29 mouse cellular contexts compared by ENCODE assay signal in the genomic region with DNA sequence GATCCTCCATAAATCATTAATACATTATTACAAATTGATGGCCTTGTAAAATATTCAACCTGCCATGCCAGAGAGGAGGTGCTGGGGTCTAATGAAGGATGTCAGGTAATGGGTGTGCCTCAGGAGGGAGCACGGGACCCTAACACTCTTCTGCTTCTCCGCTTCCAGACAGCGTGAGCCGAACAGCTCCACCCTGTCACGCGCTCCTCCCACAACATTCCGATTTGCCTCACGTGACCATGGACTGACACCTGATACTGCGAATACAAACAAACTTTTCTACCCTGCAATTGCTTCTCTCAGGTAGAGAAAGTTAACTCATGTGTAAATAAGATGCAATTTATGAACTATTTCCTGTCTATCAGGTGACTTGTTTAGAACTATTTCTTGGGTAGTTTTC. TPM values are rescaled to one million over a fixed set of nuclear protein-coding genes. Genes with fewer than 3 reads are reported as not detected.
DNase-seq lines count a peak whose midpoint lies in the region; ATAC-seq and TF ChIP-seq lines count a peak whose summit lies in the region.
"Had no signal": no experiment of that assay in that cellular context is flagged by ENCODE, and none has a peak within 500 bp of the region (broad histone marks: within the 10 kb centered on the region; RNA-seq: fewer than 3 reads in every experiment).

No protein-coding gene starts in this region.

- no peak overlapping the region for H3K9ac ChIP-seq in kidney, postnatal 0 days (ENCODE audit: low read depth, low read length)
- no peak overlapping the region for H3K9ac ChIP-seq in embryonic facial prominence, embryonic 14.5 days (ENCODE audit: low read depth, low read length)
- H3K9ac ChIP-seq in midbrain, embryonic 13.5 days (replicated peaks): no peak overlapping the region
- H3K9ac ChIP-seq: embryonic facial prominence, embryonic 12.5 days; forebrain, embryonic 15.5 days; hindbrain, embryonic 14.5 days; liver, embryonic 12.5 days; liver, postnatal 0 days; neural tube, embryonic 12.5 days had no signal

- no peak for TF ChIP-seq CTCF in kidney, postnatal 0 days (IDR thresholded peaks at IDR 0.05; ENCODE audit: low read depth)

- H3K27ac ChIP-seq in kidney, postnatal 0 days: no peak overlapping the region
- no peak overlapping the region for H3K27ac ChIP-seq in embryonic facial prominence, embryonic 14.5 days (replicated peaks; ENCODE audit: low read depth, low read length)
- H3K27ac ChIP-seq in midbrain, embryonic 13.5 days: no peak overlapping the region
- H3K27ac ChIP-seq: embryonic facial prominence, embryonic 12.5 days; forebrain, embryonic 10.5 days; forebrain, embryonic 15.5 days; gastrocnemius, adult 2 months; hindbrain, embryonic 14.5 days; layer of hippocampus, adult 2 months; liver, embryonic 12.5 days; macrophage; neural tube, embryonic 12.5 days had no signal

- peak; percentile 29 for DNase-seq in embryo, embryonic 10 days (ENCODE audit: low spot score)
- no peak for DNase-seq in embryo, embryonic 11 days
- peak; percentile 34 for DNase-seq in kidney, postnatal 0 days (ENCODE audit: low spot score)
- no peak for DNase-seq in kidney, adult 8-10 months
- peak; percentile 81 for DNase-seq in R1 (ENCODE audit: low read depth, low spot score)
- peak; percentile 24 for DNase-seq in embryonic facial prominence, embryonic 14.5 days (ENCODE audit: low spot score)
- DNase-seq in heart, postnatal 36 days: no peak
- DNase-seq: adrenal gland, postnatal 10 days; cerebellum, adult 9-10 months; cerebellum, postnatal 36 days; gastrocnemius, adult 2 months; gastrocnemius, postnatal 36 days; heart, adult 18-20 months; kidney, adult 18-20 months; kidney, postnatal 25 days; left cerebral cortex, postnatal 4 days; liver, postnatal 0 days; thymus, postnatal 14 days had no signal

- intact Hi-C loops in heart, postnatal 36 days (cut with DNase I): no loop called here

- no peaks in the 10 kb centered on the region for H3K9me3 ChIP-seq in kidney, postnatal 0 days (replicated peaks; ENCODE audit: low read length)
- H3K9me3 ChIP-seq in embryonic facial prominence, embryonic 14.5 days (ENCODE audit: control insufficient read depth, low read length): no peaks in the 10 kb centered on the region
- H3K9me3 ChIP-seq in midbrain, embryonic 13.5 days: no peaks in the 10 kb centered on the region
- H3K9me3 ChIP-seq: embryonic facial prominence, embryonic 12.5 days; forebrain, embryonic 10.5 days; forebrain, embryonic 15.5 days; liver, embryonic 12.5 days; neural tube, embryonic 12.5 days had no signal

- no peaks in the 10 kb centered on the region for H3K36me3 ChIP-seq in kidney, postnatal 0 days (ENCODE audit: insufficient read depth, low read length)
- H3K36me3 ChIP-seq in embryonic facial prominence, embryonic 14.5 days (ENCODE audit: control insufficient read depth, insufficient read depth, low read length): peaks cover 15% of the 10 kb centered on the region; the same call in 1 of the 2 replicates
- peaks cover 7% of the 10 kb centered on the region; the same call in 1 of the 2 replicates for H3K36me3 ChIP-seq in midbrain, embryonic 13.5 days

- H3K4me2 ChIP-seq in kidney, postnatal 0 days (ENCODE audit: low read length): no peak overlapping the region
- H3K4me2 ChIP-seq in embryonic facial prominence, embryonic 14.5 days (ENCODE audit: low read depth, low read length): no peak overlapping the region
- no peak overlapping the region for H3K4me2 ChIP-seq in midbrain, embryonic 13.5 days (replicated peaks)
- H3K4me2 ChIP-seq: embryonic facial prominence, embryonic 12.5 days; forebrain, embryonic 15.5 days; heart, embryonic 11.5 days; hindbrain, embryonic 14.5 days; liver, embryonic 12.5 days; neural tube, embryonic 12.5 days had no signal

- H3K4me1 ChIP-seq in kidney, postnatal 0 days (replicated peaks; ENCODE audit: insufficient read depth, low read length): no peaks in the 10 kb centered on the region
- no peaks in the 10 kb centered on the region for H3K4me1 ChIP-seq in embryonic facial prominence, embryonic 14.5 days (ENCODE audit: control insufficient read depth, insufficient read depth, low read length)
- no peaks in the 10 kb centered on the region for H3K4me1 ChIP-seq in midbrain, embryonic 13.5 days (replicated peaks)
- H3K4me1 ChIP-seq: embryonic facial prominence, embryonic 12.5 days; forebrain, embryonic 10.5 days; forebrain, embryonic 15.5 days; liver, embryonic 12.5 days; neural tube, embryonic 12.5 days had no signal

- ATAC-seq in kidney, postnatal 0 days (replicated peaks; ENCODE audit: low FRiP score, low read depth): peak; percentile 72; the same call in 1 of the 2 replicates
- 0 out of 2 replicates have a peak, but pooled peaks have one; percentile 57 for ATAC-seq in embryonic facial prominence, embryonic 14.5 days (ENCODE audit: low read depth)
- ATAC-seq in midbrain, embryonic 13.5 days: no peak
- ATAC-seq: forebrain, embryonic 15.5 days; liver, embryonic 12.5 days; liver, postnatal 0 days had no signal

- no peak overlapping the region for H3K4me3 ChIP-seq in kidney, postnatal 0 days (replicated peaks; ENCODE audit: low read depth, low read length)
- no peak overlapping the region for H3K4me3 ChIP-seq in embryonic facial prominence, embryonic 14.5 days (ENCODE audit: low read depth, low read length)
- no peak overlapping the region for H3K4me3 ChIP-seq in midbrain, embryonic 13.5 days (replicated peaks)
- H3K4me3 ChIP-seq: embryonic facial prominence, embryonic 12.5 days; forebrain, embryonic 10.5 days; forebrain, embryonic 15.5 days; gastrocnemius, adult 2 months; layer of hippocampus, adult 2 months; liver, embryonic 12.5 days; myocyte; neural tube, embryonic 12.5 days had no signal

- H3K27me3 ChIP-seq in kidney, postnatal 0 days (ENCODE audit: insufficient read depth, low read length): no peaks in the 10 kb centered on the region
- no peaks in the 10 kb centered on the region for H3K27me3 ChIP-seq in embryonic facial prominence, embryonic 14.5 days (replicated peaks; ENCODE audit: control insufficient read depth, insufficient read depth, low read length)
- H3K27me3 ChIP-seq in midbrain, embryonic 13.5 days: no peaks in the 10 kb centered on the region
- H3K27me3 ChIP-seq: embryonic facial prominence, embryonic 12.5 days; forebrain, embryonic 15.5 days; liver, embryonic 12.5 days; neural tube, embryonic 12.5 days had no signal

- WGBS in kidney, postnatal 0 days: 61% methylated on average over 9 of the region's 9 CpGs
- WGBS in embryonic facial prominence, embryonic 14.5 days: 71% methylated on average over 9 of the region's 9 CpGs
- 86% methylated on average over 9 of the region's 9 CpGs for WGBS in midbrain, embryonic 13.5 days

RNA-seq across cellular contexts. Expression of gene 1110032F04Rik, which starts 59.2 kb away (rescaled TPM):
- polyA plus RNA-seq in kidney, postnatal 0 days (2015; fragmentation: Nextera tagmentation; extraction: Ambion mirVana): 6.0 and 7.3 TPM in 2 replicates
- 1.1 and 1.7 TPM in 2 replicates for polyA plus RNA-seq in embryonic facial prominence, embryonic 14.5 days (2014; fragmentation: Nextera tagmentation; extraction: Ambion mirVana)
- 1 to 10 TPM in 1 of 2 experiments, under 1 TPM in 1; 0.65 to 1.2 TPM for total RNA-seq in heart, postnatal 36 days (2021)
- polyA plus RNA-seq in midbrain, embryonic 13.5 days (2015; fragmentation: Nextera tagmentation; extraction: Ambion mirVana): 1.8 and 2.8 TPM in 2 replicates
- total RNA-seq: gastrocnemius, postnatal 36 days had no signal
- polyA plus RNA-seq: macrophage, myocyte had no signal

Comparison
In these comparisons a context has a peak if more than half of its experiments do, and no peak if none do; other contexts are left out.
1. DNase-seq: peak in embryo, embryonic 10 days (single experiment), kidney, postnatal 0 days (single experiment), R1 (single experiment) and embryonic facial prominence, embryonic 14.5 days (single experiment); none in embryo, embryonic 11 days (single experiment), kidney, adult 8-10 months (0 of 2) and heart, postnatal 36 days (0 of 2).